Mouse (Mus musculus) thymus, postnatal 14 days (tissue): ENCODE data around the gene Bicdl1.

ENCODE experiments used
- DNase-seq: peaks from one replicate; pipeline ENCODE4 v3.0.0; 2021

The Bicdl1 gene

DNA sequence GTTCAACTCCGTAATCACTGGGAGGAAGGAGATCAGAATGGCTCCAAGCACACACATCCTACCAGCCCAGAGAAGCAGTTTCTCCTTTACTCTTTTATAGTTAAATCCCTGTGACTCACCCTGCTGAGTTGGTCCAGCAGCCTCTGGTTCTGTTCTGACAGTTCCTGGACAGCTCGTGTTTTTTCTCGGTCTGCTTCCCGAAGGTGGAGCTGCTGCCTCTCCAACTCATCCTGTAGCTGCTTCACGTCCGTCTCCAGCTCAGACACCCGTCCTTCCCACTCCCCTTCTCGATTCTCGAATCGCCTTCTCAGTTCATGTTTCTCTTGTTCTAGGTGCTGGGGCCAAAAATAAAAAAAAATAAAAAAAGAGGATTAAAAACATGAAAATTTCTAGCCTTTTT lies 7.0 kb downstream of the Bicdl1 start:
- DNase-seq, result no peak

DNA sequence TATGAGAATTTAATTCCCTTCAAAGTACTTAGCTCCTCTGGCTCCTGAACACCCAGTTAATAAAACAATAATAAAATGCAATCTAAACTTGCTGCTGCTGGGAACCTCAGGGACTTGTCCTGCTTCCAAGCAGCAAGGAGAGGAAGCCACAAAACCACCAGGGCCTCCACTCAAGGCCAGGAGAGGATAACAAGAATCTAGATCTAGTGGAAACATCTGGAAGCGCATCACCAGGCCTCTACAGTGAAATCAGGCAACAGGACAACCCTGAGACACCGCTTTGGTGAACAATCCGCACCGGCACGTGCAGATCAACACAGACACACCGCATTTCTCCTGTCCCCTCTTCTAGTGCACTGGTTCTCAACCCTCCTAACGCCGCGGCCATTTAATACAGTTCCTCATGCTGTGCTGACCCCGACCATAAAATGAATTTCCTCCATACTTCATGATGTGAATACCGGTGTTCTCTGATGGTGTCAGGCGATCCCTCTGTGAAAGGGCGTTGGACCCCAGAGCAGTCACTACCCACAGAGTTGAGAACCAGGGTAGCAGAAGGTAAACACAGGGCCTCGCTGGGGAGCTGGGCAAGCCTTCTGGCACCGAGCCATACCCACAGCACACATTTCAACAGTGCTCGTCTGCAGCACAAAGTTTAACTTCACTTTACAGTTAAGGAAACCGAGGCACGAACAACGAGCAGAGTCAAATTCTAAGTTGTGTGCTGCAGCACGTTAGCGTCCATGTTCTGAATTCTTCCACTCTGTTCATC lies 9.0 kb downstream of the Bicdl1 start:
- DNase-seq, result no peak

GRCm38 (mm10) chr5:115720761-115721160 lies 10.7 kb downstream of the Bicdl1 start:
- no peak for DNase-seq

- DNase-seq, result no peak
These were observed 13.7 kb downstream of the Bicdl1 start for GRCm38 (mm10) chr5:115717693-115718092.

DNA sequence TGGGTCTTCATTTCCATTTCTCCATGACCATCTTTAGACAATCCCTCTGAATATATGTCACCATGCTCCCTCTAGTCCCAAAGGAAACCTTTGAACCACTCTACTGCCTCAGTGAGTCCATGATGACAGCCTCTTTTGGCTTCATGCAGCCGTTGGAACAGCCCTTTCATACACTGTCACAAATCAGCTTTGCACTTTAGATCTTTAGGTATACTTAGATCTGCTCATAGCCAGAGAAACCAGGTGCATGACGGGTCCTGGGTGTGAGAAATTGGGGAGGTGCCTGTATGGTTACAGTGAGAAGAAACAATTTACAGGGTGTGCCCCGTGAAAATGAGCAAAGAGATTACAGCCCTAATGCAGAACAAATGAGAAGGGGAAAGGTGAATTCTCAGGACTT lies 14.3 kb downstream of the Bicdl1 start:
- peak; percentile 64 for DNase-seq

DNA sequence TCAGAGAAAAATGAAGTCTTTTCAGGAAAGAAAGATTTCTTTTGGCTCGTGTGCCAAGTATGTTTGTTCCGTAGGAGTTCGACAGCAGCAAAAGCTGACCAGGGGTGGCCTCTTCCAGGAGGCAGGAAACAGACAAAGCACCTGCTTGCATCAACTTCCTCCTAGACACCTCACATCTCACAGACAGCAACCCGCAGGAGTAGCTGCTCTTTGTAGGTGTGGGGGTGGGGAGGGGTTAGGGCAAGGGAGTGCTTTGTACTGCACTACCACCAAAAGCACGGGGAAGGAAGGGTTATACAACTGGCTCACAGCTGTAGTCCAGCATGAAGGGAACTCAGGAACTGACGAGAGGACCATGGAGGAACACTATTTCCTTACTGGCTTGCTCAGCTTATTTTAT lies 15.0 kb downstream of the Bicdl1 start:
- peak; percentile 91 for DNase-seq

GRCm38 (mm10) chr5:115714761-115715160 lies 16.7 kb downstream of the Bicdl1 start:
- DNase-seq, result no peak

DNA sequence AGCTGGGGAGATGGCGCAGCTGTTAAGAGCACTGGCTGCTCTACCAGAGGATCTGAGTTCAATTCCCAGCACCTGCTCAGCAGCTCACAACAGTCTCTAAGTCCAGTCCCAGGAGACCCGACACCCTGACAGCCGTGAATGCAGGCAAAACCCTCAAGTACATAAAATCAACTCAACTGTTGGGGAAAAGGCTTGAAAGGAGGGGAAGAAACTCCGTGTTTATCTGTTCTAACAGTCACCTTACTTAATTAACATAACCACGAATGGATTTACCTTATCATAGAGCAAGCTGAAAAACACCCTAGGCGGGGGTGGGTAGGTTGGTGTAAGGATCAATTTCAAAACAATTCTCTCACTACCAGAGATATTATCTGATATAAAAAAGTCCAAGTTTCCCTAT lies 18.9 kb downstream of the Bicdl1 start:
- DNase-seq, result no peak

DNA sequence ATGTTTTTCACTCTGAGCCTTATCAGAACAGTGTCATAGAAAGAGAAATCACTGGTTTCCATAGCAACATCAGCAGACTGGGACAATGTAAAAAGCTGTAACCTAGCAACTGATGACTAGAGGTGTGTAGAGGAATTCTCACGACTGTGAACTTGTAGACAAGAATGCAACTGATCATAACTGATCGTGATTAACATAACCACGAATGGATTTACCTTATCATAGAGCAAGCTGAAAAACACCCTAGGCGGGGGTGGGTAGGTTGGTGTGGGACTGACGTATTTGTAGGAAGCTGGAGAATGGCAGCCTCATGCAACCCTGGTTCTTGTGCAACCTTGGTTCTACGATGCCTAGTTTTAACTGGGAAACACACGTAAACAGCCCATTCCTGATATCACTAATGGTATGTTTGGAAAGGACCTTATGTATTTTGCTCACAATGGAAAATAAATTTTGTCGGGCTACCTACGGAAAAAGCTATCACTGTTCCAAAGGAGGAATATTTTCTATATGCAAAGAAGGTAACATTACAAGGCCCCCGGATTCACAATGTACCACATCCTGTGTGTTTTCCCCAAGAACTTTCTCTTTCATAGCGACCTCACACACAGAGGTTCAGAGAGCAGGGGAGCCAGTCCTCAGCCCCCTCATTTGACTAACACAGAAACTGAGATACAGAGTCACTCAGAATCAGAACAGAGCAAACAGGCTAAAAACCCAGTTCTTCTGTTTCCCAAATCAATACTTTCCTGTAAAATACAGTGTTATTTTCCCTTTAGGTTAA lies 19.6 kb downstream of the Bicdl1 start:
- peak; percentile 59 for DNase-seq

GRCm38 (mm10) chr5:115710171-115710570 lies 21.2 kb downstream of the Bicdl1 start:
- no peak for DNase-seq

- DNase-seq, result no peak
These were observed 22.5 kb downstream of the Bicdl1 start for GRCm38 (mm10) chr5:115708930-115709329.

- no peak for DNase-seq
These were observed 29.4 kb downstream of the Bicdl1 start for GRCm38 (mm10) chr5:115701981-115702380.

DNA sequence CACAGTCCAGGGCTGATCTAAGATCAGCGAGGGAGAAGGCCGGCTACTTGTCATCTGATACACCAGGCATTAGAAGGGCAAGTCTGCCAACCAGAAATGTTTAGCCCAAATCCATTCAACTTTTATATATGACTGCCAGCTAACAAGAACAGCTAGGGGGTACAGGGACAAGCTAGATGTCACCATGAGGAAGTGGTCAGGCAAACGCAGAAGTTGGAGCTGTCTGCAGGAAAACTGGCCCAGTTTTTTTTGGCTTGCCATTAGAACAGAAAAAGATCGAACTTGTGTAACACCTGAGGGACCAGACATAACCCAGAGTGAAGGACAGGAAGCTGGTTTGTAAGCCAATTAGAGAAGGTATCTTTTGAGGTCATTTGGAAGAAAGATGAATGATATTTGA lies 30.2 kb downstream of the Bicdl1 start:
- DNase-seq, result no peak

- no peak for DNase-seq
These were observed 34.6 kb downstream of the Bicdl1 start for GRCm38 (mm10) chr5:115696811-115697210.

- no peak for DNase-seq
These were observed 36.1 kb downstream of the Bicdl1 start for GRCm38 (mm10) chr5:115695191-115695770.

DNA sequence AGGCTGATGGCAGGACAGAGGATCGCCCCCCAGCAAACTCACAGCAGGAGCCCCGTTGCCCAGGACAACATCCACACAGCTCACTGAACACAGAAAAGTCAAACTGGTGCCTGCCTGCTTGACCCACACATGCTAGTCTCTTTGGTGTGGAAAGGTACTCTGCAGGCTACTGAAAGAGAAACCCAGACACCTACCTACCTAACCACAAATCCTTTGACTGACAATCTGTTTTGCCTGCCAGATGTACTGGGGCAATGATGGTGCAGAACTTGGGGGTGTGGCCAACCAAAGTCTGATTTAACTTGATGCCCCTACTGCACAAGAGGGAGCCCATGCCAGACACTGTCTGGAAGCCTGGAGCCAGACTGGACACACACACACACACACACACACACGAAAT lies 38.1 kb downstream of the Bicdl1 start:
- DNase-seq, result no peak

DNA sequence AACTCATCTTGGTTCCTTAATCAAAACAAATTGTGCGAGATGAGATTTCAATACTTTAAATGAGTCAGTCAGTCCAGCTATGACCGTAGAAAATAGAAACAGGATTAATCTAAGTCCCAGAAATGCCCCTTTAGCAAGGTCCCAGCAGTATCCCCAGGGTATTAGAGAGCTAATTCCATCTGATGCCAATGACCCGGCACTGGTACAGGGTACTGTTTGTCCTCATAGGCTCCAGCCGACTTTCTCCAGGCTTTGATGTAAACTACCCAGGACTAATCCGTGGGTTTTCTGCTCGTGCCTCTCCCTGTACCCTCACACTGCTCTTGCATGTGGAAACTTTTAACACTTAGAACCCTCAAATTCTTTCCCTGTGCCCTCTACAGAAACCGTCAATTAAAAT lies 44.7 kb downstream of the Bicdl1 start:
- no peak for DNase-seq

GRCm38 (mm10) chr5:115685126-115685525 lies 46.3 kb downstream of the Bicdl1 start:
- DNase-seq, result no peak

DNA sequence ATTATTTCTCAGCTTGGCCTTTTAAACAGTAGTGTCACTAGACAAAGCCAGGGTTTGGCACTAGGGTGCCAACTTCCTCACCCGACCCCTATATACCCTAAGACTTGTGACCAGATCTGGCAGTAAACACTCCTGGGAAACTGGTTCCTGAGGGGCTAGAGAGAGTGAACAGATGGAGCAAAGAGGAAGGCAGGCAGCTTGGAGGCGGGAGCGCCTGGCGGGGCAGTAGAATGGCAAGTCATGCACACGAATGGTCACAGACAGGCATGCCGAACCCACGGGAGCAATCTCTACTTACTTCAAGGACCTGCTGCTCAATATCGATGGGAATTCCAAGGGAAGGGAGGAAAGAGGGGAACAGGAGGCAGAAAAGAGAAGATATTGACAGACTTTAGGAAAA lies 59.6 kb downstream of the Bicdl1 start:
- DNase-seq, result no peak

DNA sequence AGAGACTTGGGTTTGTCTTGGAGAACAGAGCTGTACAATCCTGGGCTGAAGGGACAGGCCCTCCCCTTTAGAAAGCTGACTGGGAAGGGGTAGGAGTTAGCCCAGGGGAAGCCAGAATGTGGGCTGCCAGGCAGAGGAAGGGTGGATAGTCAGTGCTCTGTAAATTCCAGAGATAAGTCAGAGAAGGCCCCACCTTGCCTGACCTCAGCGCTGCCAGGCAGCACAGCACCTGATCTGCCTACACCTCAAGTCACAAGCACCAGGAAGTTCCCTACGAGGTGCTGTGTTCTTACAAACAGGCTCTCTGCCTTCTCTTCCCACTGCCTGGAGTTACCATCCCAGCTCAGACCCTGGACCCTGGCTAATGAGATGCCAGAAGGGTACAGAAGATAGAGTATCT lies 61.0 kb downstream of the Bicdl1 start:
- no peak for DNase-seq

DNA sequence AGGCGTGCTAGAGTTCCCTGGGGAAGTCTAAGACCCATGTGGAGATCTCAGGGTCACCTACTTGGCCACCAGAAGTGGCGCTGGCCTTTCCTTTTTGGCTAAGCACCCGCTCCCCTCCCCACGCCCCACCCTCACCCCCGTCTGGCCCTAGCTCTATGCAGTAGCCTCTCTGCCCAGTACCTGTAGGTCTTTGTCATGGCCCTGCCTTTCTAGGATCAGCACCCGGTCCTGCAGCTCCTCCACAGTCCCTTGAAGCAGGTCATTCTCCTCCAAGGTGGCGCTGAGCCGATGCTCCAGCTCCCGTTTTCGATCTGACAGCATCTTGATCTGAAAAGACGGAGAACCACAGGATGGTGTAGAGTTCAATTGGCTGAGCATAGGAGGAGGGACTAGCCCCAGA lies 61.4 kb downstream of the Bicdl1 start:
- no peak for DNase-seq

DNA sequence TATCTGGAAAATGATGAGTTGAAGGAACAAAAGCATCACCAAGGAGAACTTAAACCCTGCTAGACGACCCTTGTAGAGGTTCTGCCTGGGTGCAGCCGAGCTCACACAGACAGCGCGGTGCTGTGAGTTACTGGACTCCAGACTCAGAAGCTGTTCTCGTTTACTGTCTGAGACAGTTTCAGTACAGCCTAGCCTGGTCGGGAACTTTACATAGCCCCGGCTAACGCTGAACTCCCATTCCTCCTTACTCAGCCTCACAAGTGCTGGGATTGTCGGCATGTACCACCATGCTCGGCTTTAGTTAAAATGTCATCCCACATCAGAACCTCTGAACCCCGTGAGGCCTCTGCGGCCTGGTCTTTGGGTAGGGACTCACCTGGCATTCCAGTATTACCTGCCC lies 62.4 kb downstream of the Bicdl1 start:
- no peak for DNase-seq

DNA sequence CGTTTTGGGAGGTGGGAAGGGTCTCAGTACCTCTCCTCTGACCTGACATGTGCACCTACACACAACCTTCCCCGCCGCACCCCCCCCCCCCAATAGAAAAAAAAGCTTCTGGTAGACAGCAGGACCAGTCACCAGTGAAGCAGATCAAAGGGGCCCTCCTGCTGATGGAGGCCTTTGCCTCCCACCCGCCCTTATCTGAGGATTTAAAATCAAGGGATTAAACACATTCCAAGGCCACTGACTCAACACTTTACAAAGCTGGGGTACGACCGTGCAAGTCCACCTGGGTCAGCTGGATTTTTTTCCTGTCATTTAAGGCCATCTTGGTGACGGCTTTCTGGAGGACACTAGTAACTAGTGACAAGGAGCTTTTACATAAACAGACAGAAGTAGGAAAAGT lies 63.5 kb downstream of the Bicdl1 start:
- DNase-seq, result no peak

GRCm38 (mm10) chr5:115667210-115667609 lies 64.2 kb downstream of the Bicdl1 start:
- DNase-seq, result no peak
